Mouse (Mus musculus): ENCODE measurements around the gene Rfx8. TPM values are rescaled to one million over a fixed set of nuclear protein-coding genes. Genes with fewer than 3 reads are reported as not detected.
A peak's percentile ranks its signal among the peaks of the same experiment; 100 is the strongest.

The Rfx8 gene
- total and polyA plus RNA-seq, 2 experiments from 2014 or later: 0.10 to 0.39 TPM

GRCm38 (mm10) chr1:39712261-39712660, 8.5 kb downstream of the Rfx8 start:
- no peak overlapping the region for H3K27ac ChIP-seq
- H3K9me3 ChIP-seq (ENCODE audit: low read length): no peaks in the 10 kb centered on the region
- no peak for DNase-seq (ENCODE audit: low spot score)
- H3K4me2 ChIP-seq (ENCODE audit: low read depth, low read length): no peak overlapping the region
- H3K9ac ChIP-seq (replicated peaks; ENCODE audit: low read length): no peak overlapping the region
- no peak for TF ChIP-seq CTCF (IDR thresholded peaks at IDR 0.05; ENCODE audit: low read depth)
- ATAC-seq: no peak
- H3K27me3 ChIP-seq (ENCODE audit: insufficient read depth, low read length): no peaks in the 10 kb centered on the region
- no peaks in the 10 kb centered on the region for H3K36me3 ChIP-seq (ENCODE audit: insufficient read depth, low read length)
- 81% methylated on average over 7 of the region's 7 CpGs for WGBS
- no peak overlapping the region for H3K4me3 ChIP-seq (ENCODE audit: low read length)
- no peaks in the 10 kb centered on the region for H3K4me1 ChIP-seq (ENCODE audit: insufficient read depth, low read length)

- H3K9me3 ChIP-seq (ENCODE audit: low read length): no peaks in the 10 kb centered on the region
- H3K27me3 ChIP-seq (ENCODE audit: insufficient read depth, low read length): no peaks in the 10 kb centered on the region
- TF ChIP-seq CTCF (IDR thresholded peaks at IDR 0.05; ENCODE audit: low read depth): no peak
- no peak for ATAC-seq
- no peaks in the 10 kb centered on the region for H3K4me1 ChIP-seq (ENCODE audit: insufficient read depth, low read length)
- no peak overlapping the region for H3K9ac ChIP-seq (replicated peaks; ENCODE audit: low read length)
- no peak overlapping the region for H3K27ac ChIP-seq
- DNase-seq (ENCODE audit: low spot score): no peak
- H3K4me2 ChIP-seq (ENCODE audit: low read depth, low read length): no peak overlapping the region
- H3K36me3 ChIP-seq (ENCODE audit: insufficient read depth, low read length): no peaks in the 10 kb centered on the region
- 64% methylated on average over 4 of the region's 4 CpGs for WGBS
- H3K4me3 ChIP-seq (ENCODE audit: low read length): no peak overlapping the region
Observed at GRCm38 (mm10) chr1:39710604-39711003, 10.2 kb downstream of the Rfx8 start.

- ATAC-seq (no peak), DNase-seq (ENCODE audit: low spot score) (no peak)
- Histone ChIP-seq H3K27me3 (ENCODE audit: insufficient read depth, low read length) (no peaks in the 10 kb centered on the region), H3K4me1 (ENCODE audit: insufficient read depth, low read length) (no peaks in the 10 kb centered on the region), H3K9me3 (ENCODE audit: low read length) (no peaks in the 10 kb centered on the region), H3K4me3 (ENCODE audit: low read length) (no peak overlapping the region), H3K27ac (no peak overlapping the region), H3K4me2 (ENCODE audit: low read depth, low read length) (no peak overlapping the region), H3K36me3 (ENCODE audit: insufficient read depth, low read length) (no peaks in the 10 kb centered on the region), H3K9ac (replicated peaks; ENCODE audit: low read length) (no peak overlapping the region)
- 97% methylated on average over 5 of the region's 5 CpGs for WGBS
- no peak for TF ChIP-seq CTCF (IDR thresholded peaks at IDR 0.05; ENCODE audit: low read depth)
Observed at GRCm38 (mm10) chr1:39710016-39710415, 10.8 kb downstream of the Rfx8 start.

GRCm38 (mm10) chr1:39708778-39709177, 12.0 kb downstream of the Rfx8 start:
- H3K27ac ChIP-seq: no peak overlapping the region
- ATAC-seq (no peak), DNase-seq (ENCODE audit: low spot score) (no peak)
- no peaks in the 10 kb centered on the region for H3K4me1 ChIP-seq (ENCODE audit: insufficient read depth, low read length)
- no peak for TF ChIP-seq CTCF (IDR thresholded peaks at IDR 0.05; ENCODE audit: low read depth)
- H3K9me3 ChIP-seq (ENCODE audit: low read length): no peaks in the 10 kb centered on the region
- H3K27me3 ChIP-seq (ENCODE audit: insufficient read depth, low read length): no peaks in the 10 kb centered on the region
- no peak overlapping the region for H3K4me3 ChIP-seq (ENCODE audit: low read length)
- WGBS: 90% methylated on average over 5 of the region's 5 CpGs
- H3K36me3 ChIP-seq (ENCODE audit: insufficient read depth, low read length): no peaks in the 10 kb centered on the region
- no peak overlapping the region for H3K4me2 ChIP-seq (ENCODE audit: low read depth, low read length)
- H3K9ac ChIP-seq (replicated peaks; ENCODE audit: low read length): no peak overlapping the region

- no peak overlapping the region for H3K4me2 ChIP-seq (ENCODE audit: low read depth, low read length)
- DNase-seq (ENCODE audit: low spot score): no peak
Observed at GRCm38 (mm10) chr1:39702216-39703046, 18.4 kb downstream of the Rfx8 start.

GRCm38 (mm10) chr1:39701274-39701602, 19.6 kb downstream of the Rfx8 start:
- peak; percentile 62 for DNase-seq (ENCODE audit: low spot score)
- H3K4me3 ChIP-seq (ENCODE audit: low read length): no peak overlapping the region
- peaks cover 6% of the 10 kb centered on the region; the same call in 1 of the 2 replicates for H3K4me1 ChIP-seq (ENCODE audit: insufficient read depth, low read length)
- H3K27me3 ChIP-seq (ENCODE audit: insufficient read depth, low read length): no peaks in the 10 kb centered on the region
- 2% methylated on average over 9 of the region's 9 CpGs for WGBS
- H3K4me2 ChIP-seq (ENCODE audit: low read depth, low read length): no peak overlapping the region
- no peak overlapping the region for H3K27ac ChIP-seq
- H3K9me3 ChIP-seq (ENCODE audit: low read length): no peaks in the 10 kb centered on the region
- no peaks in the 10 kb centered on the region for H3K36me3 ChIP-seq (ENCODE audit: insufficient read depth, low read length)
- H3K9ac ChIP-seq (replicated peaks; ENCODE audit: low read length): no peak overlapping the region
- TF ChIP-seq CTCF (IDR thresholded peaks at IDR 0.05; ENCODE audit: low read depth): peak; percentile 21; the same call in 1 of the 2 replicates
- peak; percentile 60 for ATAC-seq

More at GRCm38 (mm10) chr1:39702216-39703046, 18.4 kb downstream of the Rfx8 start:
- Histone ChIP-seq H3K4me3 (ENCODE audit: low read length) (no peak overlapping the region), H3K9ac (replicated peaks; ENCODE audit: low read length) (no peak overlapping the region), H3K4me1 (ENCODE audit: insufficient read depth, low read length) (peaks cover 6% of the 10 kb centered on the region; the same call in 1 of the 2 replicates), H3K36me3 (ENCODE audit: insufficient read depth, low read length) (no peaks in the 10 kb centered on the region), H3K27me3 (ENCODE audit: insufficient read depth, low read length) (no peaks in the 10 kb centered on the region), H3K27ac (no peak overlapping the region), H3K9me3 (ENCODE audit: low read length) (no peaks in the 10 kb centered on the region)
- ATAC-seq: 0 out of 2 replicates have a peak, but pooled peaks have one; percentile 10
- 26% methylated on average over 18 of the region's 18 CpGs for WGBS
- no peak for TF ChIP-seq CTCF (IDR thresholded peaks at IDR 0.05; ENCODE audit: low read depth)

All from hindbrain, postnatal 0 days (tissue).